Mouse (Mus musculus) liver, embryonic 16.5 days (tissue): ENCODE measurements around the gene Itgb3bp. TPM values are rescaled to one million over a fixed set of nuclear protein-coding genes. Genes with fewer than 3 reads are reported as not detected.

ENCODE experiments used
- ATAC-seq: fragments of 200-750 bp; cut with Nextera tagmentation; 2 replicates; pipeline ENCODE4 v1.8.0; 2017; ENCODE audit warnings: low read depth, mild to moderate bottlenecking, moderate number of reproducible peaks, moderate library complexity
- H3K27ac ChIP-seq: fragments of 300-500 bp; sonication (generic); 2 replicates; pipeline ENCODE4 v1.5.1; 2014; ENCODE audit warnings: mild to moderate bottlenecking, low read length
- H3K27me3 ChIP-seq: fragments of 300-500 bp; sonication (generic); 2 replicates; pipeline ENCODE4 v1.6.1; 2014; ENCODE audit warnings: low read depth, low read length, mixed read lengths; ENCODE audit not compliant: control insufficient read depth, insufficient read depth
- H3K36me3 ChIP-seq: fragments of 300-500 bp; sonication (generic); 2 replicates; pipeline ENCODE4 v1.6.1; 2014; ENCODE audit warnings: mild to moderate bottlenecking; ENCODE audit not compliant: control insufficient read depth, insufficient read depth
- H3K4me1 ChIP-seq: fragments of 300-500 bp; sonication (generic); 2 replicates; pipeline ENCODE4 v1.6.1; 2014; ENCODE audit warnings: low read depth, low read length, mixed read lengths; ENCODE audit not compliant: control insufficient read depth
- H3K4me2 ChIP-seq: fragments of 300-500 bp; sonication (generic); 2 replicates; pipeline ENCODE4 v1.6.1; 2014; ENCODE audit warnings: low read depth, low read length, mixed read lengths
- H3K4me3 ChIP-seq: fragments of 300-500 bp; sonication (generic); 2 replicates; pipeline ENCODE4 v1.5.1; 2014; ENCODE audit warnings: low read depth, mild to moderate bottlenecking, low read length
- H3K9ac ChIP-seq: fragments of 300-500 bp; sonication (generic); 2 replicates; pipeline ENCODE4 v1.6.1; 2014; ENCODE audit warnings: low read depth, low read length
- H3K9me3 ChIP-seq: fragments of 300-500 bp; sonication (generic); replicated peaks from 2 replicates; pipeline ENCODE4 v1.6.1; 2016; ENCODE audit warnings: low read length; ENCODE audit not compliant: control insufficient read depth
- WGBS: fragments of 180-500 bp; shearing (Covaris S2); extraction: QIAGEN DNeasy Blood & Tissue Kit; methylation state at CpG from one replicate; pipeline ENCODE4 v1.1.7; 2014; ENCODE audit not compliant: insufficient replicate concordance; 5-methylcytosine and 5-hydroxymethylcytosine counted together
- polyA plus RNA-seq: library from polyadenylated mRNA; unstranded; fragments of >200 nt; fragmentation: Nextera tagmentation; extraction: Ambion mirVana; gene quantifications from 2 replicates; pipeline ENCODE4 v1.2.1, GENCODE M21; 2015

The Itgb3bp gene
- polyA plus RNA-seq, 1 experiment from 2014 or later: 11.6 TPM

DNA sequence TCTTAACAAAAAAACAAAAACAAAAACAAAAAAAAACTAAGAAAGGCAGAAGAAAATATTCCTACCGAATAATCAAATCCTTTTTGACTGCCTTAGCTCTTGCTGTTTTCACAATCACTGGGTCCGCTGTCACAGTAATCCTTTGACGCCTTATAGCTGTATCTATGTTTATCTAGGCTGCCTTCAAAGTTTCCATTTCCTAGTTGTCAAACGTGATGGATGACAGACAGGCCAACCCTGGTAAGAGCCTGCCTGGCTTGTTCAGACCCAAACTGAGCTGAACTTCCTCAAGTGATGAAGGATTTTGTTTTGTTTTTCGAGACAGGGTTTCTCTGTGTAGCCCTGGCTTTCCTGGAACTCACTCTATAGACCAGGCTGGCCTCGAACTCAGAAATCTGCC is 1.1 kb downstream of the Itgb3bp start:
- no peaks in the 10 kb centered on the region for H3K9me3 ChIP-seq
- no peak overlapping the region for H3K4me2 ChIP-seq
- H3K9ac ChIP-seq: no peak overlapping the region
- no peak for ATAC-seq
- H3K36me3 ChIP-seq: no peaks in the 10 kb centered on the region
- 21% methylated on average over 6 of the region's 6 CpGs for WGBS
- no peaks in the 10 kb centered on the region for H3K27me3 ChIP-seq
- no peak overlapping the region for H3K4me3 ChIP-seq
- no peaks in the 10 kb centered on the region; the same call in none of the 2 replicates for H3K4me1 ChIP-seq
- H3K27ac ChIP-seq: peak overlapping the region; percentile 26

DNA sequence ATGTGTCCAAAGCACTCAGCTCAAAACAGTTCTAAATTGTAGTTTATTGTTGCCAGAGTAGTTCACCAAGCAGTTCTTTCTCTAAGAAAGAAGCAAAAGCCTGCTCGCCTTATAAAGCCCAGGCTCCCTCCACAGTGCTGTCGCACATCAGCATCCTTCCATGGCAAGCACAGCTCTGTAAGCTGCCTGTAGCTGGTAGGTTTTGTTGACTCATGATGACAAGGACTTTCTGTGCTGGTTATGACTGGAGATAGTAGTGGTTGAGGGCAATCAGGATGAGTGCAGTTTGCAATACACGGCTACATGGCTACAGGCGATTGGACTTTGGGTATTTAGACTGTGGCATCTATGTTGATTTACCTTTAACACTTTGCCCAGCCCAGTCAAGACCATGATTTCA is 3.2 kb downstream of the Itgb3bp start:
- peak; percentile 17 for ATAC-seq
- no peaks in the 10 kb centered on the region; the same call in 1 of the 2 replicates for H3K4me1 ChIP-seq
- no peaks in the 10 kb centered on the region for H3K36me3 ChIP-seq
- H3K9me3 ChIP-seq: no peaks in the 10 kb centered on the region
- no peak overlapping the region for H3K27ac ChIP-seq
- WGBS: 42% methylated on average over 4 of the region's 4 CpGs
- no peak overlapping the region for H3K9ac ChIP-seq
- no peak overlapping the region for H3K4me2 ChIP-seq
- H3K27me3 ChIP-seq: no peaks in the 10 kb centered on the region
- no peak overlapping the region for H3K4me3 ChIP-seq

DNA sequence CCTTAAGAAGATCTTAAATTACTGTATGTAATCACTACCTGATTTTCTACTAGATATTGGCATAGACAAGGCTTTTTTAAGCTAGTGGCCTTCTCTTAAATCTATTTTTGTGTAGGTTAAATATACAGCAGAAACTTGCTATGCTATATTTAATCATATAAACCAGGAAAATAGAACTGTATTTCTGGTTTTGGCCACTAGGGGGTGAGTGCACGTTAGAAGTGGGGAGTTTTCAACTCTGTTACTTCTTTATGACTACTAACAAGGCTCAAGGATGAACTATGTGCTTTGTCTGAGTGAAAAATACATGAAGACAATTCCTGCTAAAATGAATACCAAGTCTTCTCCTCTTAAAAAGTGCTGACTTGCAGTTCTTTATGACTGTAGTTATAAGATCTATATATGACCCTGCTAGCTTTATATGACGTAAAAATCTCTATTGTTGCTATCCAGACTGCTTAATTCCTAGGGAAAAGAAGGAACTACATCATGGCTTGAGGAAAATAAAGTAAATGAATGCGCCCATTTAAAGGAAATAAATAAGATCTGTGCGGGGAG is 15.6 kb downstream of the Itgb3bp start:
- H3K27ac ChIP-seq: no peak overlapping the region
- 58% methylated on average over 4 of the region's 4 CpGs for whole genome bisulfite sequencing
- H3K36me3 ChIP-seq: no peaks in the 10 kb centered on the region
- no peak overlapping the region for H3K4me2 ChIP-seq
- no peak for ATAC-seq
- no peaks in the 10 kb centered on the region for H3K9me3 ChIP-seq
- H3K4me1 ChIP-seq: no peaks in the 10 kb centered on the region
- H3K9ac ChIP-seq: no peak overlapping the region
- no peaks in the 10 kb centered on the region for H3K27me3 ChIP-seq
- no peak overlapping the region for H3K4me3 ChIP-seq

DNA sequence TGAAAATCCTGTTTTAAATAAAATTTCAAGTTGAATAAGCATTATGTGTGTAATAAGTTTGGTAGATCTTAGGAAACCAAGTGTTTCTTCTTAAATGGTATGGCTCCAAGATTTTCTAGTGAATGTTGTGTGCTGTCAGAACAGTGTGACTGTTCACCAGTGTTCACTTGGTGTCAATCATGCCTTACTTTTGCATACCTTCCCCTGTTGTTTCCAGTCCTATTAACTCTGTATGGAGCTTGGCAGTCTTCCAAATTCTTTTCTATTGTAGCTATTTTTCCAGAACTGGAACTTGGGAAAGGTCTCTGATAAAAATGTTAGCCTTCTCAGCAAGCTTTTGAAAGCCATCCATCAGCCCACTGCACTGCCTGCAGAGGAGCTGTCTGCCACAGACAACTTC is 47.2 kb downstream of the Itgb3bp start:
- Histone ChIP-seq H3K36me3 (no peaks in the 10 kb centered on the region), H3K4me2 (no peak overlapping the region), H3K9me3 (no peaks in the 10 kb centered on the region), H3K4me1 (no peaks in the 10 kb centered on the region), H3K27ac (no peak overlapping the region), H3K9ac (no peak overlapping the region), H3K4me3 (no peak overlapping the region), H3K27me3 (no peaks in the 10 kb centered on the region)
- no peak for ATAC-seq

DNA sequence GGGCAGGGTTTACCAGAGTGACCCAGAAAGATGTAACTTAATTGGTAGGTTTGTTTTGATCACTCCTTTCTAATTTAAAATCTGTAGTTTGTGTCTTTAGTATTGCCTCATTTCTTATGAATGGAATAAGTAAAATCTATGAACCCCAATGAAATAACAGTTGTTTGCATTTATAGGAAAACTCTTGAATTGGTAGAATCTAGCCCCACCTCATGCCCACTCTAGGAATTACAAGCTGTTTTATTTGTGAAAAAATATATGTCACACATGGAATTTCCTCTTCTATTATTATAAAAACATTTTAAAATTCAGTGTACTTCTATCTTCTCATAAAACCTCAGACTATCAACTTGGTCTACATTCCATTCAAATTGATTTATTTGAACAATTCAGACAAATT is 47.7 kb downstream of the Itgb3bp start:
- no peak overlapping the region for H3K9ac ChIP-seq
- H3K4me2 ChIP-seq: no peak overlapping the region
- no peaks in the 10 kb centered on the region for H3K36me3 ChIP-seq
- H3K9me3 ChIP-seq: no peaks in the 10 kb centered on the region
- no peaks in the 10 kb centered on the region for H3K27me3 ChIP-seq
- ATAC-seq: no peak
- no peak overlapping the region for H3K4me3 ChIP-seq
- H3K4me1 ChIP-seq: no peaks in the 10 kb centered on the region
- H3K27ac ChIP-seq: no peak overlapping the region

DNA sequence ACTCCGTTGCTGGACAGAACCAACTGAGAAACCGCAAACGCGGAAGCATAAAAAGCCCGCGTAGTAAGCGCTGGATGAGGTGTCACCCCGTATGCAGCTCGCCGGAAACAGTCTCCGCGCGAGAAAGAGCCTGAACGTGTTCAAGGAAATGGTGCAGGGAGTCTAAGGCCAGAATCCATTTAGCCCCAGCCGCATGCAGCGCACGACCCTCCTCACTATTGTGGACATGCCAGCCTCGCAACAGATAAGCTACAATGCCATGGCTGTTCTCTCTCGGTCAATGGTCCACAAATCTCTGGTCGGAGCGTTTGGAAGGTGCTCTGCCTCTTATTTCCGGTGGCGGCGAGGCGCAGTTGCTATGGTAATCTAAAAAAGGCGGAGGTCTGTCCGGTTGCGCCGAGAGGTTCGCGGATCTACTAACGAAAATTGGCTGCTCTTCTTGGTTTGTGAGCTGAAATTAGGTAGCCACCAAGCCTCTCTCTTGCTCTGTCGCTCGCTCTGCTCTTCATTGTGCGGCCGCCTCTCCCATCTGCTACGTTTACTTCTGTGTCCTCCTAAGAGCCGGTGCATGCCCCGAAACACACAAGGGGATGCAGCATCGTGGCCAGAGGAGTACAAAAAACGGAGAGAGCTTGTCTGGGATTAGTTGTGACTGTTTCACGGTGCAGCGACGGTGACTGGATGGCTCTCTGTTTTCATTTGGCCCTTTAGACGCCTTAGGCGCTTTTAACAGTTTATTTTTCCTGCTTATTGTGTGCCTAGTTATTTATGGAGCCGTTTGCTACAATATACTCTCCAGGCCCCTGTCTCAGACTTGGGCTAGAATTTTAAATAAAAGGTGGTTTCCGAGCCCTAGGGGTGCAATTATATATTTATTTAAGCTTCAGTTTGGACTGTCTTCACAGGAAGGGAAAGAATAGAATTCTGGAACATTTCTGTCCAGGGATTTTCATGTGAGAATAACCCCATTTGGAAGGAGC is 100.2 kb downstream of the Itgb3bp start, which contains the start of gene Efcab7:
TSS of gene Efcab7 (plus strand) at position 105 of the 980 bp plus-strand sequence.
- no peaks in the 10 kb centered on the region; the same call in none of the 2 replicates for H3K4me1 ChIP-seq
- WGBS: under 1% methylated on average over 48 of the region's 48 CpGs
- H3K27ac ChIP-seq: peak within 1 kb of the TSS; percentile 63; the same call in 1 of the 2 replicates
- H3K4me3 ChIP-seq: peak within 1 kb of the TSS; percentile 84
- no peaks in the 10 kb centered on the region for H3K27me3 ChIP-seq
- peak within 1 kb of the TSS; percentile 75 for H3K9ac ChIP-seq
- H3K9me3 ChIP-seq: no peaks in the 10 kb centered on the region
- H3K36me3 ChIP-seq: no peaks in the 10 kb centered on the region
- ATAC-seq: peak; percentile 88
- H3K4me2 ChIP-seq: peak within 1 kb of the TSS; percentile 87

DNA sequence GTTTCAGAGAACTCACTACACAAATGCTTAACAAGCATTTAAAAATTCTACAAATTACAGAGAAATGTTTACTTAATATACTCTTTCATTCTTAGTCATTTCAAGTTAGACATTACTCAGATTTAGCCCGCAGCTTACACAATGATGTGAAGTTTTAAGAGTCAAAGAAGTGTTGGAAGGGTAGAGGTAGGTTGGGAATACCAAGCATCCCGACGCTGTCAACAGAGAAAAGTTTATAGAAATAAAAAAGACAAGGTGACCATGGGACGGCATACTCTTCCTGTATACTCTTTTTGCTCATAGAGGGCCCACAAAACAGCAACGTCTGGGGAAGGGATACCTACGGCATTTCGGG is 100.9 kb downstream of the Itgb3bp start:
- Histone ChIP-seq H3K4me1 (no peaks in the 10 kb centered on the region; the same call in none of the 2 replicates), H3K27ac (peak overlapping the region; percentile 17; the same call in 1 of the 2 replicates), H3K4me3 (peak overlapping the region; percentile 84), H3K4me2 (peak overlapping the region; percentile 87), H3K9ac (peak overlapping the region; percentile 75), H3K27me3 (no peaks in the 10 kb centered on the region), H3K9me3 (no peaks in the 10 kb centered on the region), H3K36me3 (no peaks in the 10 kb centered on the region)
- 2% methylated on average over 7 of the region's 7 CpGs for WGBS
- ATAC-seq: peak; percentile 3; the same call in 1 of the 2 replicates

DNA sequence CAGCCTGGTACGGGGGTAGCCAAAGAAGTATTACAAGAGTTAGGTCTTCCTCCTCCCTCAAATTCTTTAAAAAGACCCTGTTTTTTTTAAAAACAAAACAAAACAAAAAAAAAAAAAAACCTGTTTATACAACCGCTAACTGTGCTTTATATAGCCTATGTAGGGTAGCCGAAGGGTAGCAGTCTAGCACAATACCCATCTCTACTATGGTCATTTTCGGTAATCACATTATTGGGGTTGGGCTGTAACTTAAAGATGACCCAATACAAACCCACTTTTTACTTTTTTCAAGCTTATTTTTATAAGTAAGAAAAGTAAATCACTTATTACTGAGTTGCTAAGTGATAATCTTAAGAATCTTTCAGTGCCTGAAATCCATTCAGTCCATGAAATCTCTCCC is 101.3 kb downstream of the Itgb3bp start:
- H3K27ac ChIP-seq: no peak overlapping the region
- WGBS: 32% methylated on average over 4 of the region's 4 CpGs
- no peaks in the 10 kb centered on the region for H3K36me3 ChIP-seq
- peak overlapping the region; percentile 87 for H3K4me2 ChIP-seq
- H3K27me3 ChIP-seq: no peaks in the 10 kb centered on the region
- no peak for ATAC-seq
- no peaks in the 10 kb centered on the region; the same call in none of the 2 replicates for H3K4me1 ChIP-seq
- H3K4me3 ChIP-seq: peak overlapping the region; percentile 84
- no peaks in the 10 kb centered on the region for H3K9me3 ChIP-seq
- peak overlapping the region; percentile 75 for H3K9ac ChIP-seq
